Mouse (Mus musculus) hindbrain, embryonic 10.5 days (tissue): ENCODE measurements around the gene Pdik1l. TPM values are rescaled to one million over a fixed set of nuclear protein-coding genes. Genes with fewer than 3 reads are reported as not detected.

Experiments used
- DNase-seq: peaks from one replicate; pipeline ENCODE4 v3.0.0-alpha.2; 2017; ENCODE audit warnings: low spot score
- H3K27ac ChIP-seq: fragments of 300-500 bp; sonication (generic); 2 replicates; pipeline ENCODE4 v1.5.1; 2016; ENCODE audit warnings: mild to moderate bottlenecking, moderate library complexity
- H3K27me3 ChIP-seq: fragments of 300-500 bp; sonication (generic); 2 replicates; pipeline ENCODE4 v1.6.1; 2016; ENCODE audit warnings: mild to moderate bottlenecking; ENCODE audit not compliant: poor library complexity, insufficient read depth, severe bottlenecking
- H3K36me3 ChIP-seq: fragments of 300-500 bp; sonication (generic); 2 replicates; pipeline ENCODE4 v1.6.1; 2016; ENCODE audit warnings: mild to moderate bottlenecking, moderate library complexity
- H3K4me1 ChIP-seq: fragments of 300-500 bp; sonication (generic); replicated peaks from 2 replicates; pipeline ENCODE4 v1.6.1; 2016; ENCODE audit warnings: mild to moderate bottlenecking
- H3K4me3 ChIP-seq: fragments of 300-500 bp; sonication (generic); 2 replicates; pipeline ENCODE4 v1.5.1; 2016; ENCODE audit warnings: mild to moderate bottlenecking, moderate library complexity
- H3K9me3 ChIP-seq: fragments of 300-500 bp; sonication (generic); 2 replicates; pipeline ENCODE4 v1.6.1; 2016; ENCODE audit warnings: mild to moderate bottlenecking, moderate library complexity
- WGBS: fragments of 180-500 bp; shearing (Covaris S2); methylation state at CpG from one replicate; pipeline ENCODE4 v1.1.7; 2016; 5-methylcytosine and 5-hydroxymethylcytosine counted together
- polyA plus RNA-seq: library from polyadenylated mRNA; unstranded; fragments of >200 nt; fragmentation: Nextera tagmentation; extraction: Ambion mirVana; gene quantifications from 2 replicates; pipeline ENCODE4 v1.2.1, GENCODE M21; 2016

The Pdik1l gene
- polyA plus RNA-seq, 1 experiment from 2014 or later: 18.1 TPM

DNA sequence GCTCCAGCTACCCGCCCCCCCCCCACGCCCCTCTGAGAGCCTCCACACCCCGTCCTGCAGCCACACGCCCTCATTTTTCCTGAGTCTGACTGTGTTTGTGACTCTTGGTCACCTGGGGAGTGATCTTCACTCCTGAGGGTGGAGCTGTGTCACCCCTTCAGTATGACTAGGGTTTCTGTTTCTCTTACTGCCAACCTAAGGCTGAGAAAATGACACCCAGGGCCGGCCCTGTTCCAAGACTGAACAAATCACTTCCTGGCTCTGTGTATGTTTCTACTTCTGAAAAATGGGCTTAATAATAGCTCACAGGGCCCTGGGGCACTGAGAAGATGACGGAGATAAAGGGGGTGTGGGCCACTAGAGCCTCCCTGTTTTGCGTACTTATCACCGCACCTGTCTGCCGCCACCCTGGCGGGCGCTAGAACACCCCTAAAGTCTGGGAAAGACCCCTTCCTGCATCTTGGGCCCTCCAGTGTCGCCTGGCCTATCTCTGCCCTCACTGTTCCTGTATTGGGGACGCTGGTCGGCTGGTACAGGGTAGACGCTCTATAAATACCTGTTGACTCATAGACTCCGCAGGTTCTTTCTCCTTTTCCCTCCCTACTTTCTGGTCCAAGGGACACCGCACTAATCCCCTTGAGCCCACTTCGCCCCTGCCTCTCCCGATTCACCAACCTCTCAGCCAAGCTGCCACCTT is 50.0 kb downstream of the Pdik1l start:
- H3K4me3 ChIP-seq: peak overlapping the region; percentile 25
- no peaks in the 10 kb centered on the region for H3K36me3 ChIP-seq
- no peak overlapping the region for H3K27ac ChIP-seq
- H3K27me3 ChIP-seq: peaks cover 42% of the 10 kb centered on the region
- H3K9me3 ChIP-seq: no peaks in the 10 kb centered on the region
- H3K4me1 ChIP-seq: peaks cover 19% of the 10 kb centered on the region
- 21% methylated on average over 19 of the region's 19 CpGs for WGBS
- DNase-seq: no peak

DNA sequence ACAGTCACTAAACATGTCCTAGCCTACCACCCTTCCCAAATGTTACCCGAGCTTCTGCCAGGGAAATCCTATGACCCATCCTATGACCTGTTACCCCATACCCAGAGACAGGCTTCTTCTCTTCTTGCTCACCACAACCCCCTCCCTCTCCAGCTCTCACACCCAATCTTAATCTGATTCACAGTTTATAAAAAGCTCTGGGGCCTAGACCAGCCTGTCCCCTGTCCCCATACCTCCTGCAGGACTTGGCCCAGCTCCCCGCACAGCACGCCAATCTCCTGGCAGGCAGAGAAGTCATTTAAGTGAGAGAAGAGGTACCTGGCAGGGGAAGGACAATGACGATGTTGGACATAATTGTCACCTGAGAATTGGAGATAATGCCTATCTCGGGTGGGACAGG is 52.8 kb downstream of the Pdik1l start:
- Histone ChIP-seq H3K9me3 (no peaks in the 10 kb centered on the region), H3K4me3 (no peak overlapping the region), H3K4me1 (peaks cover 19% of the 10 kb centered on the region), H3K27ac (no peak overlapping the region), H3K27me3 (peaks cover 43% of the 10 kb centered on the region), H3K36me3 (no peaks in the 10 kb centered on the region)
- no peak for DNase-seq
- 80% methylated on average over 5 of the region's 5 CpGs for WGBS

DNA sequence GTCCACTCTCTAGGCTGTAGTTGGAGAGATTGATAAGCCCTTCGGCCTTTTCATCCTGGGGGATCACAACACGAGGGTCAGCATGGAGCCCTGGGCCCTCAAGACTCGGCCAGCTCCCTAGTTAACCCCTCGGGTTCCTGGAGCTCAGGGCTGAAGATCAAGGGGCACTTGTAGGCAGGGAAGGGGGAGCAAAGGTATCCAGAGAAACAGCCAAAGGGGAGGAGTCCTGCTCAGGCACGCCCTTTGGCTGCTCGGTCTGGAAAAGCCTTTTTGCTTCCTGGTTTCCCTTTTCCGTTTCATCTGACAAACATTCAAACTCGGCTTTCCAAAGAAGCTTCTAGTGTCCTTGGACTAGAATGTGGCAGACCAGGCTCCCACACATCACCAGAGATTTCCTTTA is 57.3 kb downstream of the Pdik1l start:
- Histone ChIP-seq H3K36me3 (no peaks in the 10 kb centered on the region), H3K27me3 (peaks cover 10% of the 10 kb centered on the region), H3K27ac (no peak overlapping the region), H3K4me1 (peaks cover 14% of the 10 kb centered on the region), H3K9me3 (no peaks in the 10 kb centered on the region), H3K4me3 (no peak overlapping the region)
- 50% methylated on average over 8 of the region's 8 CpGs for WGBS
- DNase-seq: no peak

DNA sequence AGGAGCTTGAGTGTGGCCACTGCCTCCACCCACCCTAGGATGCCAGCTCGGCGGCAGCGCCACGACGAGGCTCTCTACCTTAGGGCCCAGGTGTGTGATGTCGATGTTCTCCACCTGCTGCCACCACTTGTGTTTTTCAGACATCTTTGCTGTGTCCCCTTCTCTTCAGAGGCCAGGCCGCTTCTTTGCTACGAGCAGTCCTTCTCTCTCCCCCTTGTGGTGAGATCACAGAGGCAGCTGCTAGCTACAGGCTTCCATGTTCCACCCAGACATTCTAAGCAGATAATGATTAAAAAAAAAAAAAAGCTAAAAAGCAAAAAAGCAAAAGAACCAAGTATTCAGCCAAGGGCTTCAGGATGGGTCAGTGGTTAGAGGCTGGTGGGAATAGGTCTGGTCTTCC is 60.5 kb downstream of the Pdik1l start, which contains the start of gene Catsper4:
Catsper4 (minus strand) TSS at position 190 of the 400 bp plus-strand sequence.
- Histone ChIP-seq H3K4me3 (no peak within 1 kb of the TSS; the same call in 1 of the 2 replicates), H3K36me3 (no peaks in the 10 kb centered on the region), H3K9me3 (no peaks in the 10 kb centered on the region), H3K4me1 (peaks cover 14% of the 10 kb centered on the region), H3K27ac (no peak within 1 kb of the TSS), H3K27me3 (0 out of 2 replicates have a peak, but pooled peaks cover 3% of the 10 kb centered on the region)
- 76% methylated on average over 8 of the region's 8 CpGs for WGBS
- DNase-seq: no peak

Other genes starting within 250 kb of the Pdik1l start
- gene Zfp683, start 234.1 kb downstream of the Pdik1l start, polyA plus RNA-seq: not detected in 2 replicates
- 1.6 and 2.9 TPM in 2 replicates for gene Crybg2, start 227.1 kb downstream of the Pdik1l start, polyA plus RNA-seq
- 5.3 and 5.5 TPM in 2 replicates for gene Cd52, start 192.8 kb downstream of the Pdik1l start, polyA plus RNA-seq
- gene Ubxn11, start 185.3 kb downstream of the Pdik1l start, polyA plus RNA-seq: 7.6 and 11.2 TPM in 2 replicates
- 333 and 386 TPM in 2 replicates for gene Sh3bgrl3, start 159.1 kb downstream of the Pdik1l start, polyA plus RNA-seq
- 30.1 and 35.1 TPM in 2 replicates for gene Cep85, start 100.8 kb downstream of the Pdik1l start, polyA plus RNA-seq
- not detected in 2 replicates for gene Gm7534, start 84.9 kb downstream of the Pdik1l start, polyA plus RNA-seq
- not detected in 2 replicates for gene Catsper4, start 60.5 kb downstream of the Pdik1l start, polyA plus RNA-seq
- 0.89 and 1.2 TPM in 2 replicates for gene Cnksr1, start 49.5 kb downstream of the Pdik1l start, polyA plus RNA-seq
- gene E130218I03Rik, start 44.2 kb downstream of the Pdik1l start, polyA plus RNA-seq: 0.49 and 1.0 TPM in 2 replicates
- 20.6 and 21.6 TPM in 2 replicates for gene Zfp593, start 42.3 kb downstream of the Pdik1l start, polyA plus RNA-seq
- not detected in 2 replicates for gene Gm30191, start 41.0 kb downstream of the Pdik1l start, polyA plus RNA-seq
- gene Grrp1, start 33.8 kb downstream of the Pdik1l start, polyA plus RNA-seq: 6.2 and 6.8 TPM in 2 replicates
- gene Trim63, start 27.2 kb upstream of the Pdik1l start, polyA plus RNA-seq: 0.51 and 0.56 TPM in 2 replicates
- 0.10 TPM in 1 of 2 replicates, not detected in the other for gene Slc30a2, start 55.3 kb upstream of the Pdik1l start, polyA plus RNA-seq
- 0.25 and 0.63 TPM in 2 replicates for gene Extl1, start 96.0 kb upstream of the Pdik1l start, polyA plus RNA-seq
- 7.9 and 9.5 TPM in 2 replicates for gene Pafah2, start 108.4 kb upstream of the Pdik1l start, polyA plus RNA-seq
- 2,849 and 3,914 TPM in 2 replicates for gene Stmn1, start 180.4 kb upstream of the Pdik1l start, polyA plus RNA-seq
- gene Paqr7, start 208.8 kb upstream of the Pdik1l start, polyA plus RNA-seq: 3.1 and 4.3 TPM in 2 replicates
- 19.3 and 25.9 TPM in 2 replicates for gene Aunip, start 223.1 kb upstream of the Pdik1l start, polyA plus RNA-seq
- 115 and 125 TPM in 2 replicates for gene Mtfr1l, start 247.5 kb upstream of the Pdik1l start, polyA plus RNA-seq